Mouse (Mus musculus): ENCODE data around the gene Tmem50a. TPM values are rescaled to one million over a fixed set of nuclear protein-coding genes. Genes with fewer than 3 reads are reported as not detected.

The Tmem50a gene
- polyA plus RNA-seq, 1 experiment from 2014 or later, result 271 TPM

DNA sequence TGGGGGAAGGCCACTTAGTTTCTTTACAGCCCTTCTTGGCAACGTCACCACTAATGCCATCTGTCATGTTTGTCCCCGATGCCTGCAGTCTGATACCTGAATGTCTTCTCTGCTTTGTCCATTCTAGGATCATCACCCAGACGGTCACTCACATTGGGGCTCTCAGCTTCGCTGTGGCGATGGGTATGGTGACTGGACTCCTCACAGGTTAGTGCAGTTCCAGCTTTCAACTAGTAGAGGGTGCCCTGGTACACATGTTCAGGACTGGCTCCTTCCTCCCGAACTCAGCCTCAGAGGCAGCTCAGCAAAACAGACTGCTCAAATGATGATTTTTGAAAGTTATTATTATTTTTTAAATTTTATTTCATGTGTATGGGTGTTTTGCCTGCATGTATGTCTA is 22.7 kb downstream of the Tmem50a start:
- no peak overlapping the region for H3K27ac ChIP-seq (ENCODE audit: low read length)
- TF ChIP-seq CTCF (IDR thresholded peaks at IDR 0.05) (no peak), EP300 (IDR thresholded peaks at IDR 0.05) (no peak)
- no peak overlapping the region for H3K4me3 ChIP-seq (ENCODE audit: low read depth, low read length)
- H3K9me3 ChIP-seq (ENCODE audit: low read length), result no peaks in the 10 kb centered on the region
- 69% methylated on average over 6 of the region's 6 CpGs for WGBS
- no peak for ATAC-seq
- no peak overlapping the region for H3K9ac ChIP-seq (replicated peaks; ENCODE audit: low read depth)
- H3K27me3 ChIP-seq (replicated peaks; ENCODE audit: insufficient read depth, low read length), result no peaks in the 10 kb centered on the region
- DNase-seq (ENCODE audit: low spot score), result no peak
- no peak overlapping the region for H3K4me2 ChIP-seq (replicated peaks; ENCODE audit: low read depth, low read length)
- no peaks in the 10 kb centered on the region for H3K4me1 ChIP-seq (ENCODE audit: insufficient read depth, low read depth, low read length)
- H3K36me3 ChIP-seq (ENCODE audit: insufficient read depth, low read length), result peaks cover 4% of the 10 kb centered on the region; the same call in 1 of the 2 replicates

- TF ChIP-seq EP300 (IDR thresholded peaks at IDR 0.05) (no peak), CTCF (IDR thresholded peaks at IDR 0.05) (no peak)
- WGBS, result 86% methylated on average over 4 of the region's 4 CpGs
Measured at GRCm38 (mm10) chr4:134884364-134884763, 30.5 kb downstream of the Tmem50a start.

GRCm38 (mm10) chr4:134883808-134884207 is 31.0 kb downstream of the Tmem50a start:
- Histone ChIP-seq H3K27ac (ENCODE audit: low read length) (no peak overlapping the region), H3K9me3 (ENCODE audit: low read length) (no peaks in the 10 kb centered on the region), H3K4me3 (ENCODE audit: low read depth, low read length) (no peak overlapping the region), H3K4me2 (replicated peaks; ENCODE audit: low read depth, low read length) (no peak overlapping the region), H3K9ac (replicated peaks; ENCODE audit: low read depth) (no peak overlapping the region), H3K4me1 (ENCODE audit: insufficient read depth, low read depth, low read length) (no peaks in the 10 kb centered on the region), H3K36me3 (ENCODE audit: insufficient read depth, low read length) (no peaks in the 10 kb centered on the region), H3K27me3 (replicated peaks; ENCODE audit: insufficient read depth, low read length) (no peaks in the 10 kb centered on the region)
- 80% methylated on average over 10 of the region's 10 CpGs for WGBS
- ATAC-seq (no peak), DNase-seq (ENCODE audit: low spot score) (no peak)
- no peak for TF ChIP-seq EP300 (IDR thresholded peaks at IDR 0.05)
- TF ChIP-seq CTCF (IDR thresholded peaks at IDR 0.05), result no peak

More at GRCm38 (mm10) chr4:134884364-134884763, 30.5 kb downstream of the Tmem50a start:
- DNase-seq (ENCODE audit: low spot score), result no peak
- H3K4me3 ChIP-seq (ENCODE audit: low read depth, low read length), result no peak overlapping the region
- no peaks in the 10 kb centered on the region for H3K36me3 ChIP-seq (ENCODE audit: insufficient read depth, low read length)
- H3K9me3 ChIP-seq (ENCODE audit: low read length), result no peaks in the 10 kb centered on the region
- no peaks in the 10 kb centered on the region for H3K4me1 ChIP-seq (ENCODE audit: insufficient read depth, low read depth, low read length)
- H3K4me2 ChIP-seq (replicated peaks; ENCODE audit: low read depth, low read length), result no peak overlapping the region
- ATAC-seq, result no peak
- no peaks in the 10 kb centered on the region for H3K27me3 ChIP-seq (replicated peaks; ENCODE audit: insufficient read depth, low read length)
- no peak overlapping the region for H3K9ac ChIP-seq (replicated peaks; ENCODE audit: low read depth)
- no peak overlapping the region for H3K27ac ChIP-seq (ENCODE audit: low read length)

DNA sequence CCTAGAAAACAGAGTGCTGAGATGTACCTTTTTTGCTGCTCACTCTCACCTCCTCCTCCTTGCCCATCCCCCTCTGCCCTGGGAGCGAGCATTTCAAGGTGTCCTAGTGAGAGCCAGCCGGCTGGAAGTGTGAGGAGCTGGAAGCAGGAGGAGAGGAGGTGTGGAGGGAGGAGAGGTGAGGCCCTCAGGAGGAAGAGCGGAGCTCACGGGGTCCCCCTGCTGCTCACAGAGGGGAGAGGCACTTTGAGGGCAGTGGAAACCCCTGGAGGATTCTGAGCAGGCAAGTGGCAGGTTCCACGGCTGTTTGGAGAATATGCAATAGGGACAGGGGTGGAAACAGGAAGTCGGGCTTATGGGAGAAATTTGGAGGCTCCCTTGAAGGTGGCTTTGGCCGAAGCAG is 31.6 kb downstream of the Tmem50a start:
- TF ChIP-seq CTCF (IDR thresholded peaks at IDR 0.05) (peak; percentile 78), EP300 (IDR thresholded peaks at IDR 0.05) (no peak)
- Histone ChIP-seq H3K9me3 (ENCODE audit: low read length) (no peaks in the 10 kb centered on the region), H3K4me1 (ENCODE audit: insufficient read depth, low read depth, low read length) (no peaks in the 10 kb centered on the region), H3K4me2 (replicated peaks; ENCODE audit: low read depth, low read length) (no peak overlapping the region), H3K27ac (ENCODE audit: low read length) (no peak overlapping the region), H3K4me3 (ENCODE audit: low read depth, low read length) (no peak overlapping the region), H3K36me3 (ENCODE audit: insufficient read depth, low read length) (no peaks in the 10 kb centered on the region), H3K27me3 (replicated peaks; ENCODE audit: insufficient read depth, low read length) (no peaks in the 10 kb centered on the region), H3K9ac (replicated peaks; ENCODE audit: low read depth) (no peak overlapping the region)
- peak; percentile 30; the same call in 1 of the 2 replicates for ATAC-seq
- WGBS, result 25% methylated on average over 7 of the region's 7 CpGs
- DNase-seq (ENCODE audit: low spot score), result peak; percentile 65

GRCm38 (mm10) chr4:134880041-134880440 is 34.8 kb downstream of the Tmem50a start:
- Histone ChIP-seq H3K4me3 (ENCODE audit: low read depth, low read length) (no peak overlapping the region), H3K9me3 (ENCODE audit: low read length) (no peaks in the 10 kb centered on the region)
- DNase-seq (ENCODE audit: low spot score), result no peak

DNA sequence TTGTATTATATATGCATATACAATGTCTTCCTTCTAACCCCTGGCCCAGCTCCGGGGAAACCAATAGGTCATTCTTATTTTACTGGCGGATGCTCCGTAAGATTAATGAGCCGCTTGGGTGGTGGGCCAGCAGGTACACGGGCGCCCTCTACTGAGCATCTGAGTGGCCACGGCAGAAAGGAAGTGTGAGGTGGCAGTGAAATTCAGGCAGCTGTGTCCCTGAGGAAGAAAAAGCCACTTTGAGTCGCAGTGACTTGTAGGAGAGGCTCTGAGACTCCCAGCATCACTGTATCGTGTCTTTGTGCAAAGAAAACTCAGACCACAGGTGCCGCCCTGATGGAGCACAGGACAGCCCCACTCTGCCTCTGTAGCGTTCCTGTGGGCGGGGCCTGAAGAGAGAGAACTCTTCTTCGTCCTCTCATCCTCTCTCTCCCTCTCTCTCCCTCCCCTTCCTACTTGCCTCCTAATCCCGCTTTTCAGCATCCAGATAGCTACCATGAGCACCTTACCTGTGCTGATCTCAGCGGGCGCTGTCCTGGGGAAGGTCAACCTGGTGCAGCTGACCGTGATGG is 35.3 kb downstream of the Tmem50a start:
- DNase-seq (ENCODE audit: low spot score) (peak; percentile 76), ATAC-seq (peak; percentile 41; the same call in 1 of the 2 replicates)
- Histone ChIP-seq H3K9me3 (ENCODE audit: low read length) (no peaks in the 10 kb centered on the region), H3K9ac (replicated peaks; ENCODE audit: low read depth) (no peak overlapping the region), H3K4me1 (ENCODE audit: insufficient read depth, low read depth, low read length) (no peaks in the 10 kb centered on the region), H3K4me2 (replicated peaks; ENCODE audit: low read depth, low read length) (peak overlapping the region; percentile 41), H3K4me3 (ENCODE audit: low read depth, low read length) (no peak overlapping the region), H3K27ac (ENCODE audit: low read length) (no peak overlapping the region), H3K36me3 (ENCODE audit: insufficient read depth, low read length) (no peaks in the 10 kb centered on the region), H3K27me3 (replicated peaks; ENCODE audit: insufficient read depth, low read length) (no peaks in the 10 kb centered on the region)
- TF ChIP-seq CTCF (IDR thresholded peaks at IDR 0.05), result peak; percentile 86
- no peak for TF ChIP-seq EP300 (IDR thresholded peaks at IDR 0.05)
- 4% methylated on average over 17 of the region's 17 CpGs for WGBS

More at GRCm38 (mm10) chr4:134880041-134880440, 34.8 kb downstream of the Tmem50a start:
- no peak for ATAC-seq
- Histone ChIP-seq H3K9ac (replicated peaks; ENCODE audit: low read depth) (no peak overlapping the region), H3K4me2 (replicated peaks; ENCODE audit: low read depth, low read length) (peak overlapping the region; percentile 41), H3K27me3 (replicated peaks; ENCODE audit: insufficient read depth, low read length) (no peaks in the 10 kb centered on the region), H3K27ac (ENCODE audit: low read length) (no peak overlapping the region), H3K4me1 (ENCODE audit: insufficient read depth, low read depth, low read length) (no peaks in the 10 kb centered on the region), H3K36me3 (ENCODE audit: insufficient read depth, low read length) (no peaks in the 10 kb centered on the region)
- TF ChIP-seq EP300 (IDR thresholded peaks at IDR 0.05) (no peak), CTCF (IDR thresholded peaks at IDR 0.05) (peak; percentile 58)
- 38% methylated on average over 6 of the region's 6 CpGs for WGBS

Measured in lung, postnatal 0 days (tissue).